Mouse (Mus musculus) left cerebral cortex, adult 8-10 months (tissue): ENCODE data around the gene Fads6. TPM values are rescaled to one million over a fixed set of nuclear protein-coding genes. Genes with fewer than 3 reads are reported as not detected.

Experiments
- DNase-seq, 2 experiments: peaks; one replicate each; pipeline ENCODE4 v3.0.0; 2022; ENCODE audit warnings: low spot score in 2 of 2
- total RNA-seq, 4 experiments: library from RNA; stranded (reverse); gene quantifications; 2 replicates each; pipeline ENCODE4 v1.2.4; 2022

Fads6 gene
- total RNA-seq, 4 experiments from 2014 or later, result 18.4 to 21.9 (median 20.2) TPM

- DNase-seq, result peak; percentile 90 to 98
Measured at GRCm38 (mm10) chr11:115276780-115277603, 20.5 kb downstream of the Fads6 start, which contains the start of gene Fdxr. TSS of gene Fdxr (minus strand) at chr11:115277050.

GRCm38 (mm10) chr11:115275954-115276353 lies 21.5 kb downstream of the Fads6 start:
- DNase-seq, result no peak

- DNase-seq, result no peak
Measured at GRCm38 (mm10) chr11:115275509-115275908, 22.0 kb downstream of the Fads6 start.

- no peak for DNase-seq
Measured at GRCm38 (mm10) chr11:115274771-115275170, 22.7 kb downstream of the Fads6 start.

- no peak for DNase-seq
Measured at GRCm38 (mm10) chr11:115274178-115274577, 23.3 kb downstream of the Fads6 start.

GRCm38 (mm10) chr11:115273735-115274134 lies 23.7 kb downstream of the Fads6 start:
- no peak for DNase-seq

- DNase-seq, result no peak
Measured at GRCm38 (mm10) chr11:115272894-115273498, 24.5 kb downstream of the Fads6 start.

- no peak for DNase-seq
Measured at GRCm38 (mm10) chr11:115271481-115271880, 26.0 kb downstream of the Fads6 start.

GRCm38 (mm10) chr11:115271052-115271451 lies 26.4 kb downstream of the Fads6 start:
- DNase-seq, result no peak

- peak; percentile 60 to 74 for DNase-seq
Measured at GRCm38 (mm10) chr11:115270148-115270861, 27.2 kb downstream of the Fads6 start.

GRCm38 (mm10) chr11:115269330-115270066 lies 28.0 kb downstream of the Fads6 start:
- DNase-seq, result no peak

GRCm38 (mm10) chr11:115267958-115268357 lies 29.5 kb downstream of the Fads6 start:
- no peak for DNase-seq

- DNase-seq, result no peak
Measured at GRCm38 (mm10) chr11:115267061-115267883, 30.2 kb downstream of the Fads6 start, which contains the start of gene Grin2c. TSS of gene Grin2c (minus strand) at chr11:115267243.

GRCm38 (mm10) chr11:115266400-115266778 lies 31.1 kb downstream of the Fads6 start:
- DNase-seq, result no peak

GRCm38 (mm10) chr11:115265771-115266399 lies 31.6 kb downstream of the Fads6 start:
- DNase-seq, result no peak

- no peak for DNase-seq
Measured at GRCm38 (mm10) chr11:115264862-115265668, 32.4 kb downstream of the Fads6 start.

GRCm38 (mm10) chr11:115264136-115264861 lies 33.2 kb downstream of the Fads6 start:
- no peak for DNase-seq

- no peak for DNase-seq
Measured at GRCm38 (mm10) chr11:115262954-115263353, 34.5 kb downstream of the Fads6 start.
